In genomic region chr7:84534632-84535031, GRCm38 (mm10) we compare ENCODE assay signal across 16 mouse cellular contexts. TPM values are rescaled to one million over a fixed set of nuclear protein-coding genes. Genes with fewer than 3 reads are reported as not detected.
"Had no signal": no experiment of that assay in that cellular context is flagged by ENCODE, and none has a peak within 500 bp of the region (broad histone marks: within the 10 kb centered on the region; RNA-seq: fewer than 3 reads in every experiment).

No protein-coding gene starts in this region.

- DNase-seq: kidney, adult 11 months; kidney, adult 8-10 months; kidney, postnatal 10 days; kidney, postnatal 36 days; liver, embryonic 13.5 days; lung, adult 2 months; lung, postnatal 14 days; lung, postnatal 4 days; midbrain, embryonic 14.5 days; right cerebral cortex, postnatal 25 days; spleen, adult 18-20 months; thymus, adult 18-20 months; thymus, postnatal 36 days had no signal

RNA-seq across cellular contexts. Expression of gene Gm2115, which starts 5.9 kb away (rescaled TPM):
- total RNA-seq: liver, adult 2 months; megakaryocyte progenitor cell, adult 5-6 weeks; megakaryocyte-erythroid progenitor cell, adult 5-6 weeks had no signal
